Mouse (Mus musculus) CD4-positive naive resting alpha-beta T cell, adult 76 days (primary cell): ENCODE data around the gene Mpzl3. TPM values are rescaled to one million over a fixed set of nuclear protein-coding genes. Genes with fewer than 3 reads are reported as not detected.

ENCODE experiments used
- total RNA-seq: library from RNA; stranded (reverse); gene quantifications from one replicate; pipeline ENCODE4 v1.2.4, GENCODE M21; 2023

Mpzl3 gene
- total RNA-seq = 19.8 TPM

GRCm38 (mm10) chr9:45055082-45055713 is at the start of gene Mpzl3:
Mpzl3 (plus strand) TSS chr9:45055186.

GRCm38 (mm10) chr9:45009180-45010078 is 45.6 kb upstream of the Mpzl3 start, which contains the start of gene Cd3e:
Cd3e (minus strand) TSS chr9:45009627.

GRCm38 (mm10) chr9:45039499-45039898 is 15.5 kb upstream of the Mpzl3 start, which contains the start of gene Mpzl2:
Mpzl2 (plus strand) TSS chr9:45039799.

GRCm38 (mm10) chr9:45079011-45079410 is 24.0 kb downstream of the Mpzl3 start, which contains the start of gene Jaml:
Jaml (plus strand) TSS chr9:45079183.

GRCm38 (mm10) chr9:45117741-45118431 is 62.9 kb downstream of the Mpzl3 start, which contains the start of gene Scn2b:
Scn2b (plus strand) TSS chr9:45117782.

Other genes with a start within 250 kb of the Mpzl3 start
- gene Kmt2a, start 173.9 kb upstream of the Mpzl3 start, total RNA-seq = 152 TPM
- 136 TPM for gene Atp5l, start 134.4 kb upstream of the Mpzl3 start, total RNA-seq
- gene Ube4a, start 89.6 kb upstream of the Mpzl3 start, total RNA-seq = 94.2 TPM
- gene Cd3g, start 74.8 kb upstream of the Mpzl3 start, total RNA-seq = 393 TPM
- 357 TPM for gene Cd3d, start 73.4 kb upstream of the Mpzl3 start, total RNA-seq
- 690 TPM for gene Cd3e, start 45.6 kb upstream of the Mpzl3 start, total RNA-seq
- gene Mpzl2, start 15.4 kb upstream of the Mpzl3 start, total RNA-seq = 0.26 TPM
- gene Jaml, start 24.0 kb downstream of the Mpzl3 start, total RNA-seq = 6.9 TPM
- 0.15 TPM for gene Scn2b, start 62.6 kb downstream of the Mpzl3 start, total RNA-seq
- gene Scn4b, start 83.2 kb downstream of the Mpzl3 start, total RNA-seq = not detected
- gene BC049352, start 126.8 kb downstream of the Mpzl3 start, total RNA-seq = not detected
- gene Tmprss4, start 148.9 kb downstream of the Mpzl3 start, total RNA-seq = not detected
- gene Il10ra, start 214.0 kb downstream of the Mpzl3 start, total RNA-seq = 25.2 TPM